Mouse (Mus musculus) intestine, embryonic 15.5 days (tissue): ENCODE results near the gene 4931440F15Rik. TPM values are rescaled to one million over a fixed set of nuclear protein-coding genes. Genes with fewer than 3 reads are reported as not detected.

Experiments
- polyA plus RNA-seq: library from polyadenylated mRNA; unstranded; fragments of >200 nt; fragmentation: Nextera tagmentation; extraction: Ambion mirVana; gene quantifications from 2 replicates; pipeline ENCODE4 v1.2.1, GENCODE M21; 2015

The 4931440F15Rik gene
- polyA plus RNA-seq, 1 experiment from 2014 or later = 0.06 TPM

Other genes starting within 250 kb of the 4931440F15Rik start
- gene Rtn4, start 132.7 kb downstream of the 4931440F15Rik start, polyA plus RNA-seq = 48.8 and 51.0 TPM in 2 replicates
- gene Eml6, start 200.4 kb upstream of the 4931440F15Rik start, polyA plus RNA-seq = 0.60 and 0.83 TPM in 2 replicates